Mouse (Mus musculus) lung, postnatal 0 days (tissue): ENCODE data around the gene Sh2d6.

Source experiments
- CTCF ChIP-seq: IDR thresholded peaks from 2 replicates; pipeline ENCODE4 v1.5.1; 2016; ENCODE audit warnings: antibody characterized with exemption, mild to moderate bottlenecking
- EP300 ChIP-seq: IDR thresholded peaks from 2 replicates; pipeline ENCODE4 v1.6.1; 2016; ENCODE audit warnings: antibody characterized with exemption, mild to moderate bottlenecking, control low read depth

- TF ChIP-seq CTCF, result no peak
- no peak for TF ChIP-seq EP300
Measured at GRCm38 (mm10) chr6:72488850-72489249, 32.7 kb downstream of the Sh2d6 start.
